Mouse (Mus musculus) embryo, embryonic 10 days (tissue): Measurements from ENCODE around the gene Mrpl24.

Experiments used
- DNase-seq: peaks from one replicate; pipeline ENCODE4 v3.0.0-alpha.2; 2015; ENCODE audit warnings: low spot score

Gene Mrpl24

GRCm38 (mm10) chr3:87910573-87911141 is 8.6 kb upstream of the Mrpl24 start:
- peak; percentile 85 for DNase-seq

- no peak for DNase-seq
These were observed 5.8 kb upstream of the Mrpl24 start for GRCm38 (mm10) chr3:87913491-87913890.

GRCm38 (mm10) chr3:87913891-87914290 is 5.4 kb upstream of the Mrpl24 start:
- DNase-seq, result no peak

GRCm38 (mm10) chr3:87916990-87917389 is 2.3 kb upstream of the Mrpl24 start:
- no peak for DNase-seq

- DNase-seq, result no peak
These were observed 755 bp upstream of the Mrpl24 start for GRCm38 (mm10) chr3:87918551-87918950.

- no peak for DNase-seq
These were observed 1.1 kb downstream of the Mrpl24 start for GRCm38 (mm10) chr3:87920270-87920943.

GRCm38 (mm10) chr3:87924996-87925395 is 5.7 kb downstream of the Mrpl24 start:
- no peak for DNase-seq

- no peak for DNase-seq
These were observed 8.1 kb downstream of the Mrpl24 start for GRCm38 (mm10) chr3:87927452-87927851.

GRCm38 (mm10) chr3:87929341-87930077 is 10.2 kb downstream of the Mrpl24 start:
- no peak for DNase-seq

GRCm38 (mm10) chr3:87930078-87930795 is 10.9 kb downstream of the Mrpl24 start, which contains the start of the genes Isg20l2 and Rrnad1:
Isg20l2 (plus strand) TSS chr3:87930314.
Rrnad1 (minus strand) TSS chr3:87930717.
- peak; percentile 99 for DNase-seq

- no peak for DNase-seq
These were observed 14.7 kb downstream of the Mrpl24 start for GRCm38 (mm10) chr3:87934026-87934425.

- DNase-seq, result no peak
These were observed 15.2 kb downstream of the Mrpl24 start for GRCm38 (mm10) chr3:87934501-87934900.

GRCm38 (mm10) chr3:87935201-87935600 is 15.9 kb downstream of the Mrpl24 start:
- no peak for DNase-seq

GRCm38 (mm10) chr3:87935776-87936175 is 16.5 kb downstream of the Mrpl24 start:
- peak; percentile 89 for DNase-seq

- DNase-seq, result no peak
These were observed 21.3 kb downstream of the Mrpl24 start for GRCm38 (mm10) chr3:87940611-87941010.

- DNase-seq, result no peak
These were observed 23.2 kb downstream of the Mrpl24 start for GRCm38 (mm10) chr3:87942471-87942870.

- no peak for DNase-seq
These were observed 24.3 kb downstream of the Mrpl24 start for GRCm38 (mm10) chr3:87943586-87943985.

GRCm38 (mm10) chr3:87944838-87945600 is 25.7 kb downstream of the Mrpl24 start:
- DNase-seq, result peak; percentile 39

- DNase-seq, result peak; percentile 74
These were observed 26.7 kb downstream of the Mrpl24 start for GRCm38 (mm10) chr3:87945781-87946540.

GRCm38 (mm10) chr3:87946541-87946860 is 27.2 kb downstream of the Mrpl24 start:
- DNase-seq, result no peak
